ENCODE assay signal across 8 mouse cellular contexts in genomic region chr2:157540073-157540952, GRCm38 (mm10). TPM values are rescaled to one million over a fixed set of nuclear protein-coding genes. Genes with fewer than 3 reads are reported as not detected.
DNase-seq lines count a peak whose midpoint lies in the region; ATAC-seq and TF ChIP-seq lines count a peak whose summit lies in the region.

No protein-coding gene starts in this region.

- no peak for TF ChIP-seq EP300 in heart, postnatal 0 days (IDR thresholded peaks at IDR 0.05; ENCODE audit: low read depth)
- TF ChIP-seq EP300 in liver, postnatal 0 days (IDR thresholded peaks at IDR 0.05; ENCODE audit: low read depth), result no peak

- H3K4me3 ChIP-seq in heart, postnatal 0 days (ENCODE audit: low read depth, low read length), result no peak overlapping the region
- H3K4me3 ChIP-seq in liver, postnatal 0 days (ENCODE audit: low read depth, low read length), result no peak overlapping the region

- peak; percentile 65 to 71 for DNase-seq in cerebellum, postnatal 10 days
- no peak for DNase-seq in cerebellum, adult 9-10 months
- DNase-seq in c-Kit-negative CD71-positive TER-119-positive erythroid progenitor cells, embryonic 14.5 days (ENCODE audit: low read depth, low spot score), result peak; percentile 2
- peak; percentile 33 for DNase-seq in heart, postnatal 0 days (ENCODE audit: low spot score)
- DNase-seq in liver, postnatal 0 days, result no peak
- DNase-seq in right cerebral cortex, adult 2 months (ENCODE audit: low spot score in 2 of 2), result peak; percentile 60 to 64
- no peak for DNase-seq in natural killer cell, adult 2 months (ENCODE audit: low spot score in 2 of 2)
- no peak for DNase-seq in B cell, adult 2 months

- H3K36me3 ChIP-seq in heart, postnatal 0 days (replicated peaks; ENCODE audit: control insufficient read depth, insufficient read depth, low read length), result peaks cover 26% of the 10 kb centered on the region
- H3K36me3 ChIP-seq in liver, postnatal 0 days (replicated peaks; ENCODE audit: insufficient read depth, low read length), result 0 out of 2 replicates have a peak, but pooled peaks cover 4% of the 10 kb centered on the region

- H3K4me1 ChIP-seq in heart, postnatal 0 days (ENCODE audit: control insufficient read depth, insufficient read depth), result peaks cover 6% of the 10 kb centered on the region; the same call in 1 of the 2 replicates
- H3K4me1 ChIP-seq in liver, postnatal 0 days (ENCODE audit: insufficient read depth), result peaks cover 19% of the 10 kb centered on the region

- WGBS in heart, postnatal 0 days, result 68% methylated on average over 24 of the region's 24 CpGs
- WGBS in liver, postnatal 0 days (ENCODE audit: insufficient replicate concordance), result 65% methylated on average over 24 of the region's 24 CpGs

- TF ChIP-seq CTCF in heart, postnatal 0 days (IDR thresholded peaks at IDR 0.05; ENCODE audit: low read depth), result no peak
- TF ChIP-seq CTCF in liver, postnatal 0 days (IDR thresholded peaks at IDR 0.05; ENCODE audit: low read depth), result no peak

- H3K27ac ChIP-seq in heart, postnatal 0 days (ENCODE audit: low read depth), result no peak overlapping the region; the same call in 1 of the 2 replicates
- H3K27ac ChIP-seq in liver, postnatal 0 days (ENCODE audit: low read depth), result no peak overlapping the region

- H3K4me2 ChIP-seq in heart, postnatal 0 days (ENCODE audit: low read depth, low read length), result no peak overlapping the region
- no peak overlapping the region for H3K4me2 ChIP-seq in liver, postnatal 0 days (ENCODE audit: low read depth, low read length)

- H3K9me3 ChIP-seq in heart, postnatal 0 days (replicated peaks; ENCODE audit: control insufficient read depth, low read length), result no peaks in the 10 kb centered on the region
- no peaks in the 10 kb centered on the region for H3K9me3 ChIP-seq in liver, postnatal 0 days (ENCODE audit: low read length)

- no peak overlapping the region for H3K9ac ChIP-seq in heart, postnatal 0 days (replicated peaks; ENCODE audit: low read depth, low read length)
- no peak overlapping the region for H3K9ac ChIP-seq in liver, postnatal 0 days (replicated peaks)

- H3K27me3 ChIP-seq in heart, postnatal 0 days (ENCODE audit: control insufficient read depth, insufficient read depth, low read length), result no peaks in the 10 kb centered on the region
- no peaks in the 10 kb centered on the region for H3K27me3 ChIP-seq in liver, postnatal 0 days (ENCODE audit: insufficient read depth, low read length)

- no peak for ATAC-seq in heart, postnatal 0 days (ENCODE audit: insufficient read depth, low read depth)
- peak; percentile 11; the same call in 1 of the 2 replicates for ATAC-seq in liver, postnatal 0 days

RNA-seq across cellular contexts. Expression of gene Nnat, which starts 19.6 kb away (rescaled TPM):
- 23.8 and 27.9 TPM in 2 replicates for total RNA-seq in heart, postnatal 0 days (2014; rRNA removed; ENCODE audit: low replicate concordance)
- polyA plus RNA-seq in heart, postnatal 0 days (2015; fragmentation: Nextera tagmentation; extraction: Ambion mirVana), result 13.1 and 13.8 TPM in 2 replicates
- polyA plus RNA-seq in liver, postnatal 0 days (2015; fragmentation: Nextera tagmentation; extraction: Ambion mirVana), result 6.2 and 6.6 TPM in 2 replicates

RNA-seq across cellular contexts. Expression of gene Blcap, which starts 30.8 kb away (rescaled TPM):
- total RNA-seq in heart, postnatal 0 days (2014; rRNA removed; ENCODE audit: low replicate concordance), result 33.1 and 35.5 TPM in 2 replicates
- polyA plus RNA-seq in heart, postnatal 0 days (2015; fragmentation: Nextera tagmentation; extraction: Ambion mirVana), result 48.9 and 49.5 TPM in 2 replicates
- 12.5 and 13.3 TPM in 2 replicates for polyA plus RNA-seq in liver, postnatal 0 days (2015; fragmentation: Nextera tagmentation; extraction: Ambion mirVana)

Comparison
In these comparisons a context has a peak if more than half of its experiments do, and no peak if none do; other contexts are left out.
1. DNase-seq: peak in cerebellum, postnatal 10 days (2 of 2), c-Kit-negative CD71-positive TER-119-positive erythroid progenitor cells, embryonic 14.5 days (single experiment), heart, postnatal 0 days (single experiment) and right cerebral cortex, adult 2 months (2 of 2); none in cerebellum, adult 9-10 months (single experiment), liver, postnatal 0 days (single experiment), natural killer cell, adult 2 months (0 of 2) and B cell, adult 2 months (0 of 2).